ENCODE assay signal across 9 mouse cellular contexts in genomic region chr8:35960867-35961614, GRCm38 (mm10).
DNase-seq lines count a peak whose midpoint lies in the region; ATAC-seq lines count a peak whose summit lies in the region.
"Had no signal": no experiment of that assay in that cellular context is flagged by ENCODE, and none has a peak within 500 bp of the region (broad histone marks: within the 10 kb centered on the region; RNA-seq: fewer than 3 reads in every experiment).

No protein-coding gene starts in this region.

- H3K27ac ChIP-seq in hindbrain, embryonic 10.5 days = 0 out of 2 replicates have a peak overlapping the region, but pooled peaks have one; percentile 19
- H3K27ac ChIP-seq in hindbrain, embryonic 14.5 days = no peak overlapping the region
- H3K27ac ChIP-seq in midbrain, embryonic 11.5 days (ENCODE audit: low read depth, low read length) = no peak overlapping the region
- H3K27ac ChIP-seq in midbrain, embryonic 10.5 days (replicated peaks) = no peak overlapping the region
- H3K27ac ChIP-seq in forebrain, embryonic 14.5 days (ENCODE audit: low read depth, low read length) = peak overlapping the region; percentile 67
- H3K27ac ChIP-seq in limb, embryonic 15.5 days = peak overlapping the region; percentile 43; the same call in 1 of the 2 replicates
- H3K27ac ChIP-seq: liver, embryonic 13.5 days had no signal

- 80% methylated on average over 9 of the region's 9 CpGs for WGBS in hindbrain, embryonic 10.5 days
- 65% methylated on average over 9 of the region's 9 CpGs for WGBS in hindbrain, embryonic 14.5 days
- WGBS in midbrain, embryonic 11.5 days = 75% methylated on average over 9 of the region's 9 CpGs
- 80% methylated on average over 9 of the region's 9 CpGs for WGBS in midbrain, embryonic 10.5 days
- 52% methylated on average over 9 of the region's 9 CpGs for WGBS in forebrain, embryonic 14.5 days
- WGBS in limb, embryonic 15.5 days = 66% methylated on average over 9 of the region's 9 CpGs

- no peaks in the 10 kb centered on the region for H3K9me3 ChIP-seq in hindbrain, embryonic 10.5 days
- H3K9me3 ChIP-seq in hindbrain, embryonic 14.5 days (ENCODE audit: control insufficient read depth, low read length) = no peaks in the 10 kb centered on the region
- H3K9me3 ChIP-seq in midbrain, embryonic 11.5 days (ENCODE audit: control insufficient read depth, low read length) = no peaks in the 10 kb centered on the region
- no peaks in the 10 kb centered on the region for H3K9me3 ChIP-seq in midbrain, embryonic 10.5 days (replicated peaks)
- H3K9me3 ChIP-seq in forebrain, embryonic 14.5 days (replicated peaks; ENCODE audit: control insufficient read depth, low read length) = no peaks in the 10 kb centered on the region
- no peaks in the 10 kb centered on the region for H3K9me3 ChIP-seq in limb, embryonic 15.5 days
- H3K9me3 ChIP-seq: liver, embryonic 13.5 days had no signal

- peaks cover 33% of the 10 kb centered on the region for H3K4me1 ChIP-seq in hindbrain, embryonic 10.5 days (replicated peaks)
- H3K4me1 ChIP-seq in hindbrain, embryonic 14.5 days (replicated peaks; ENCODE audit: control insufficient read depth, insufficient read depth, low read length) = no peaks in the 10 kb centered on the region; the same call in 1 of the 2 replicates
- peaks cover 6% of the 10 kb centered on the region for H3K4me1 ChIP-seq in midbrain, embryonic 11.5 days (ENCODE audit: control insufficient read depth, insufficient read depth, low read length)
- peaks cover 23% of the 10 kb centered on the region for H3K4me1 ChIP-seq in midbrain, embryonic 10.5 days
- peaks cover 28% of the 10 kb centered on the region for H3K4me1 ChIP-seq in forebrain, embryonic 14.5 days (ENCODE audit: control insufficient read depth, insufficient read depth, low read length)
- H3K4me1 ChIP-seq in limb, embryonic 15.5 days = peaks cover 34% of the 10 kb centered on the region
- H3K4me1 ChIP-seq: liver, embryonic 13.5 days had no signal

- no peak overlapping the region for H3K4me3 ChIP-seq in hindbrain, embryonic 10.5 days
- H3K4me3 ChIP-seq in hindbrain, embryonic 14.5 days (replicated peaks; ENCODE audit: low read length) = no peak overlapping the region
- no peak overlapping the region for H3K4me3 ChIP-seq in midbrain, embryonic 11.5 days (ENCODE audit: low read depth, low read length)
- H3K4me3 ChIP-seq in midbrain, embryonic 10.5 days = no peak overlapping the region
- H3K4me3 ChIP-seq in forebrain, embryonic 14.5 days (ENCODE audit: low read depth, low read length) = no peak overlapping the region
- no peak overlapping the region for H3K4me3 ChIP-seq in limb, embryonic 15.5 days
- H3K4me3 ChIP-seq: liver, embryonic 13.5 days had no signal

- H3K4me2 ChIP-seq in hindbrain, embryonic 14.5 days (replicated peaks) = no peak overlapping the region
- H3K4me2 ChIP-seq in midbrain, embryonic 11.5 days = no peak overlapping the region
- H3K4me2 ChIP-seq in forebrain, embryonic 14.5 days (ENCODE audit: low read length) = peak overlapping the region; percentile 21; the same call in 1 of the 2 replicates
- no peak overlapping the region for H3K4me2 ChIP-seq in limb, embryonic 15.5 days
- H3K4me2 ChIP-seq: liver, embryonic 13.5 days had no signal

- H3K9ac ChIP-seq in hindbrain, embryonic 14.5 days = no peak overlapping the region
- H3K9ac ChIP-seq in midbrain, embryonic 11.5 days (ENCODE audit: low read length) = no peak overlapping the region
- H3K9ac ChIP-seq in forebrain, embryonic 14.5 days (ENCODE audit: low read length) = no peak overlapping the region; the same call in 1 of the 2 replicates
- no peak overlapping the region for H3K9ac ChIP-seq in limb, embryonic 15.5 days
- H3K9ac ChIP-seq: liver, embryonic 13.5 days had no signal

- ATAC-seq in hindbrain, embryonic 14.5 days (ENCODE audit: low FRiP score) = no peak; the same call in 1 of the 2 replicates
- no peak for ATAC-seq in midbrain, embryonic 11.5 days (ENCODE audit: low FRiP score)
- peak; percentile 49; the same call in 1 of the 2 replicates for ATAC-seq in forebrain, embryonic 14.5 days
- ATAC-seq in limb, embryonic 15.5 days (ENCODE audit: insufficient number of reproducible peaks, low FRiP score, low TSS enrichment, low read depth) = no peak
- ATAC-seq in erythroid progenitor cell, adult 5-6 weeks (replicated peaks; ENCODE audit: low FRiP score, poor library complexity, severe bottlenecking) = no peak

- H3K27me3 ChIP-seq in hindbrain, embryonic 10.5 days (ENCODE audit: insufficient read depth, poor library complexity, severe bottlenecking) = no peaks in the 10 kb centered on the region
- no peaks in the 10 kb centered on the region for H3K27me3 ChIP-seq in hindbrain, embryonic 14.5 days (ENCODE audit: control insufficient read depth, insufficient read depth, low read length)
- no peaks in the 10 kb centered on the region for H3K27me3 ChIP-seq in midbrain, embryonic 11.5 days (ENCODE audit: control insufficient read depth, insufficient read depth, low read length)
- no peaks in the 10 kb centered on the region for H3K27me3 ChIP-seq in midbrain, embryonic 10.5 days (ENCODE audit: low read depth, poor library complexity, severe bottlenecking)
- H3K27me3 ChIP-seq in forebrain, embryonic 14.5 days (replicated peaks; ENCODE audit: control insufficient read depth, insufficient read depth, low read length) = no peaks in the 10 kb centered on the region
- no peaks in the 10 kb centered on the region for H3K27me3 ChIP-seq in limb, embryonic 15.5 days
- H3K27me3 ChIP-seq: liver, embryonic 13.5 days had no signal

- no peaks in the 10 kb centered on the region for H3K36me3 ChIP-seq in hindbrain, embryonic 10.5 days
- no peaks in the 10 kb centered on the region for H3K36me3 ChIP-seq in hindbrain, embryonic 14.5 days (replicated peaks; ENCODE audit: control insufficient read depth, insufficient read depth)
- H3K36me3 ChIP-seq in midbrain, embryonic 11.5 days (ENCODE audit: control insufficient read depth, insufficient read depth, low read length) = no peaks in the 10 kb centered on the region
- no peaks in the 10 kb centered on the region for H3K36me3 ChIP-seq in midbrain, embryonic 10.5 days
- no peaks in the 10 kb centered on the region for H3K36me3 ChIP-seq in forebrain, embryonic 14.5 days (ENCODE audit: control insufficient read depth, insufficient read depth, low read length)
- no peaks in the 10 kb centered on the region for H3K36me3 ChIP-seq in limb, embryonic 15.5 days
- H3K36me3 ChIP-seq: liver, embryonic 13.5 days had no signal

- no peak for DNase-seq in hindbrain, embryonic 10.5 days (ENCODE audit: low spot score)
- no peak for DNase-seq in hindbrain, embryonic 14.5 days (ENCODE audit: low spot score)
- peak; percentile 82 for DNase-seq in midbrain, embryonic 11.5 days (ENCODE audit: low spot score, missing footprints)
- DNase-seq in midbrain, embryonic 10.5 days (ENCODE audit: low spot score) = no peak
- DNase-seq in forebrain, embryonic 14.5 days (ENCODE audit: low spot score) = peak; percentile 60
- no peak for DNase-seq in ovary, postnatal 10 days (ENCODE audit: low spot score)
- DNase-seq: liver, embryonic 13.5 days had no signal

Comparison
In these comparisons a context has a peak if more than half of its experiments do, and no peak if none do; other contexts are left out.
1. DNase-seq: peak in midbrain, embryonic 11.5 days (single experiment) and forebrain, embryonic 14.5 days (single experiment); none in hindbrain, embryonic 10.5 days (single experiment), hindbrain, embryonic 14.5 days (single experiment), midbrain, embryonic 10.5 days (single experiment) and ovary, postnatal 10 days (single experiment).
2. H3K27ac ChIP-seq: peak in hindbrain, embryonic 10.5 days (single experiment), forebrain, embryonic 14.5 days (single experiment) and limb, embryonic 15.5 days (single experiment); none in hindbrain, embryonic 14.5 days (single experiment), midbrain, embryonic 11.5 days (single experiment) and midbrain, embryonic 10.5 days (single experiment).